In genomic region chr3:151366707-151367306, GRCm38 (mm10) we compare ENCODE assay signal across 19 mouse cellular contexts.
DNase-seq lines count a peak whose midpoint lies in the region; ATAC-seq and TF ChIP-seq lines count a peak whose summit lies in the region.
"Had no signal": no experiment of that assay in that cellular context is flagged by ENCODE, and none has a peak within 500 bp of the region (broad histone marks: within the 10 kb centered on the region; RNA-seq: fewer than 3 reads in every experiment).

No protein-coding gene starts in this region.

- peak; percentile 33; the same call in 1 of the 2 replicates for ATAC-seq in forebrain, embryonic 12.5 days (ENCODE audit: low FRiP score)
- ATAC-seq in forebrain, postnatal 0 days: no peak
- ATAC-seq in forebrain, embryonic 13.5 days: peak; percentile 65
- ATAC-seq in hindbrain, embryonic 15.5 days (ENCODE audit: low FRiP score, low read depth): peak; percentile 84
- peak; percentile 16; the same call in 1 of the 2 replicates for ATAC-seq in midbrain, postnatal 0 days (ENCODE audit: low FRiP score)
- ATAC-seq: liver, postnatal 0 days had no signal

- no peak overlapping the region for H3K9ac ChIP-seq in forebrain, embryonic 12.5 days
- no peak overlapping the region for H3K9ac ChIP-seq in forebrain, postnatal 0 days
- H3K9ac ChIP-seq in forebrain, embryonic 13.5 days: no peak overlapping the region
- no peak overlapping the region for H3K9ac ChIP-seq in hindbrain, embryonic 15.5 days
- no peak overlapping the region for H3K9ac ChIP-seq in midbrain, postnatal 0 days (replicated peaks; ENCODE audit: low read length, poor library complexity, severe bottlenecking)
- H3K9ac ChIP-seq: heart, embryonic 15.5 days; limb, embryonic 15.5 days; liver, postnatal 0 days had no signal

- no peak for DNase-seq in forebrain, postnatal 0 days
- DNase-seq in midbrain, postnatal 0 days (ENCODE audit: low spot score): peak; percentile 42
- DNase-seq in B cell, adult 2 months: no peak
- no peak for DNase-seq in gastrocnemius, postnatal 4 days (ENCODE audit: low spot score in 2 of 2)
- no peak for DNase-seq in spleen, adult 18-20 months
- DNase-seq: adrenal gland, postnatal 14 days; heart, adult 2 months; kidney, adult 11 months; kidney, postnatal 25 days; liver, postnatal 0 days; lung, postnatal 14 days; right cerebral cortex, postnatal 4 days; thymus, postnatal 4 days had no signal

- H3K4me3 ChIP-seq in forebrain, embryonic 12.5 days (replicated peaks): no peak overlapping the region
- no peak overlapping the region for H3K4me3 ChIP-seq in forebrain, postnatal 0 days (ENCODE audit: low read depth, low read length)
- no peak overlapping the region for H3K4me3 ChIP-seq in forebrain, embryonic 13.5 days
- no peak overlapping the region for H3K4me3 ChIP-seq in hindbrain, embryonic 15.5 days
- H3K4me3 ChIP-seq in midbrain, postnatal 0 days (ENCODE audit: low read depth, low read length): no peak overlapping the region
- H3K4me3 ChIP-seq: heart, adult 2 months; heart, embryonic 15.5 days; limb, embryonic 15.5 days; megakaryocyte, embryonic 14.5 days had no signal

- no peaks in the 10 kb centered on the region for H3K36me3 ChIP-seq in forebrain, embryonic 12.5 days (replicated peaks)
- H3K36me3 ChIP-seq in forebrain, postnatal 0 days (ENCODE audit: insufficient read depth): no peaks in the 10 kb centered on the region
- H3K36me3 ChIP-seq in forebrain, embryonic 13.5 days (ENCODE audit: poor library complexity, severe bottlenecking): no peaks in the 10 kb centered on the region
- no peaks in the 10 kb centered on the region for H3K36me3 ChIP-seq in hindbrain, embryonic 15.5 days
- no peaks in the 10 kb centered on the region for H3K36me3 ChIP-seq in midbrain, postnatal 0 days (ENCODE audit: insufficient read depth, low read length)
- H3K36me3 ChIP-seq: heart, embryonic 15.5 days; limb, embryonic 15.5 days had no signal

- H3K9me3 ChIP-seq in forebrain, embryonic 12.5 days: no peaks in the 10 kb centered on the region
- H3K9me3 ChIP-seq in forebrain, postnatal 0 days (ENCODE audit: low read length): no peaks in the 10 kb centered on the region
- no peaks in the 10 kb centered on the region for H3K9me3 ChIP-seq in forebrain, embryonic 13.5 days (replicated peaks)
- H3K9me3 ChIP-seq in hindbrain, embryonic 15.5 days: no peaks in the 10 kb centered on the region
- H3K9me3 ChIP-seq in midbrain, postnatal 0 days (ENCODE audit: low read length): no peaks in the 10 kb centered on the region
- H3K9me3 ChIP-seq: heart, embryonic 15.5 days; limb, embryonic 15.5 days; megakaryocyte, embryonic 14.5 days had no signal

- TF ChIP-seq CTCF in forebrain, postnatal 0 days (IDR thresholded peaks at IDR 0.05; ENCODE audit: low read depth): no peak
- no peak for TF ChIP-seq CTCF in midbrain, postnatal 0 days (IDR thresholded peaks at IDR 0.05)

- no peak overlapping the region for H3K4me2 ChIP-seq in forebrain, embryonic 12.5 days
- no peak overlapping the region for H3K4me2 ChIP-seq in forebrain, postnatal 0 days (ENCODE audit: low read depth)
- H3K4me2 ChIP-seq in forebrain, embryonic 13.5 days: no peak overlapping the region
- no peak overlapping the region for H3K4me2 ChIP-seq in hindbrain, embryonic 15.5 days
- no peak overlapping the region for H3K4me2 ChIP-seq in midbrain, postnatal 0 days (ENCODE audit: low read depth, low read length, poor library complexity, severe bottlenecking)
- H3K4me2 ChIP-seq: heart, embryonic 15.5 days; limb, embryonic 15.5 days had no signal

- H3K27me3 ChIP-seq in forebrain, embryonic 12.5 days: no peaks in the 10 kb centered on the region
- H3K27me3 ChIP-seq in forebrain, postnatal 0 days (ENCODE audit: insufficient read depth, low read length): no peaks in the 10 kb centered on the region
- H3K27me3 ChIP-seq in forebrain, embryonic 13.5 days: no peaks in the 10 kb centered on the region
- no peaks in the 10 kb centered on the region for H3K27me3 ChIP-seq in hindbrain, embryonic 15.5 days
- no peaks in the 10 kb centered on the region for H3K27me3 ChIP-seq in midbrain, postnatal 0 days (ENCODE audit: insufficient read depth, low read length)
- H3K27me3 ChIP-seq: heart, embryonic 15.5 days; limb, embryonic 15.5 days; megakaryocyte, embryonic 14.5 days had no signal

- no peak overlapping the region for H3K27ac ChIP-seq in forebrain, embryonic 12.5 days
- H3K27ac ChIP-seq in forebrain, postnatal 0 days (ENCODE audit: low read depth, low read length): no peak overlapping the region
- no peak overlapping the region for H3K27ac ChIP-seq in forebrain, embryonic 13.5 days
- H3K27ac ChIP-seq in hindbrain, embryonic 15.5 days (replicated peaks): no peak overlapping the region
- H3K27ac ChIP-seq in midbrain, postnatal 0 days (ENCODE audit: low read depth, low read length): no peak overlapping the region
- H3K27ac ChIP-seq: heart, adult 2 months; heart, embryonic 15.5 days; limb, embryonic 15.5 days had no signal

- peaks cover 10% of the 10 kb centered on the region for H3K4me1 ChIP-seq in forebrain, embryonic 12.5 days
- 0 out of 2 replicates have a peak, but pooled peaks cover 5% of the 10 kb centered on the region for H3K4me1 ChIP-seq in forebrain, postnatal 0 days (ENCODE audit: insufficient read depth)
- H3K4me1 ChIP-seq in forebrain, embryonic 13.5 days: peaks cover 13% of the 10 kb centered on the region
- H3K4me1 ChIP-seq in hindbrain, embryonic 15.5 days (replicated peaks): peaks cover 7% of the 10 kb centered on the region; the same call in 1 of the 2 replicates
- no peaks in the 10 kb centered on the region for H3K4me1 ChIP-seq in midbrain, postnatal 0 days (ENCODE audit: insufficient read depth, low read length)
- H3K4me1 ChIP-seq: heart, embryonic 15.5 days; megakaryocyte, embryonic 14.5 days had no signal

- 69% methylated on average over 4 of the region's 4 CpGs for WGBS in forebrain, embryonic 12.5 days
- 52% methylated on average over 4 of the region's 4 CpGs for WGBS in forebrain, postnatal 0 days
- 58% methylated on average over 4 of the region's 4 CpGs for WGBS in forebrain, embryonic 13.5 days
- 61% methylated on average over 4 of the region's 4 CpGs for WGBS in hindbrain, embryonic 15.5 days
- 70% methylated on average over 4 of the region's 4 CpGs for WGBS in midbrain, postnatal 0 days
